Mouse (Mus musculus): ENCODE data around the gene Klc3. TPM values are rescaled to one million over a fixed set of nuclear protein-coding genes. Genes with fewer than 3 reads are reported as not detected.

Klc3 gene
- polyA plus RNA-seq, 1 experiment = 3.5 TPM

DNA sequence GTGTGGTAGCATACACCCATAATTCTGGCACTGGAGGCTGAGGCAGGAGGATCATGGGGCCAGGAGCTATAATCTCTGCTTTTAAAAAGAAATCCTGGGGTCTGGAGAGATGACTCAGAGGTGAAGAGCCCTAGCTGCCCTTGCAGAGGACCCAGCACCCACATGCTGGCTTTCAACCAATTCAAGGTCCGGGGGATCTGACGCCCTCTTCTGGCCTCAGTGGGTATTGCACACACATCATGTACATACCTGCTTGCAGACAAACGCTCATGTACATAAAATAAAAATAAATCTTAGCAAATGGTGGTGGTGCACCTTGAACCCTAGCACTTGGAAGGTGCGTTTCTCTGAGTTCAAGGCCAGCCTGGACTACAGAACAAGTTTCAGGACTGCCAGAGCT is 3.0 kb downstream of the Klc3 start:
- TF ChIP-seq POLR2A (IDR thresholded peaks at IDR 0.05; ENCODE audit: insufficient read length, low read depth) (no peak), CEBPB (IDR thresholded peaks at IDR 0.05; ENCODE audit: insufficient read depth, poor library complexity, severe bottlenecking) (no peak), TCF12 (IDR thresholded peaks at IDR 0.05; ENCODE audit: insufficient read depth, poor library complexity, severe bottlenecking) (no peak)
- no peaks in the 10 kb centered on the region for H3K36me3 ChIP-seq (ENCODE audit: control insufficient read depth, insufficient read depth)
- no peak overlapping the region for H3K4me3 ChIP-seq
- H3ac ChIP-seq (ENCODE audit: control insufficient read depth, insufficient read length) = no peak overlapping the region
- no peaks in the 10 kb centered on the region for H3K79me2 ChIP-seq (ENCODE audit: control insufficient read depth, insufficient read depth)
- peaks cover 17% of the 10 kb centered on the region for H3K27me3 ChIP-seq (ENCODE audit: control insufficient read depth, insufficient read depth, insufficient read length)
- H3K4me2 ChIP-seq (ENCODE audit: low read depth) = no peak overlapping the region

DNA sequence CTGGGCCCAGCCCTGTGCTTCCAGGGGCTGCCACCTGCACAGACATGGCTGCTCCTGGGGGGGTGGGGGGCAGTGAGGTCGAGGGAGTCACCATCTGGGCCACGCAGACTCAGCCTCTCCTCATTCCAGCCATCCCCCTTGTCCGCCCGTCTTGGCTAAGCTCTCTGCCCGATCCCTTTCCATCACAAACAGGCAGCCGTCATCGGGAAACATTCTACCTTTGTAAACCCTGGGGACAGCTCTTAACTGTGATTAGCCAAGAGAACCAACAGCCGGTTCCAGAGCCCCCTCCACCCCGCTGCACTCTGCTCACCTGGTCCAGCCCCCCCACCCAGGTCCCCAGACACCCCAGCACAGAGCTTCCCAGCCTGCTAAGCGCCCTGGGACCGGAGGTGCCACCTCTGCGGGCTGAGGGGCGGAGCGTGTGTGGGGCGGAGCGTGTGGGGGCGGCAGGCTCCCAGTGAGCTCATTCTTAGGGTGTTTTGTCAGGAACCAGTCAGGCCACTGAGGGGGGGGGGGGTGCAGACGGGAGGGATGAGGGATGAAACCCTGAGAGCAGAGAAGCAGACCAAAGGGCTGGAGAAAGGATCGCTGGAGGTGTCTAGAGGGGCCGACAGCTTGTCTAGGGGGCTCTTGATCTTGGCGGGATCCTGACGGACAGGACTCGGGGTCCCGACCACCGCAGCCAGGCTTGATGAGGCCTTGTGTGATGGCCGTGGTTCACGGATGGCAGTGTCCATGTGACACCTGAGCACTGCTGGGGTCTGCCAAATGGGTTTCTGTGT is 4.2 kb downstream of the Klc3 start:
- no peaks in the 10 kb centered on the region for H3K36me3 ChIP-seq (ENCODE audit: control insufficient read depth, insufficient read depth)
- H3K27me3 ChIP-seq (ENCODE audit: control insufficient read depth, insufficient read depth, insufficient read length) = peaks cover 17% of the 10 kb centered on the region
- peak overlapping the region; percentile 64 for H3K4me2 ChIP-seq (ENCODE audit: low read depth)
- H3ac ChIP-seq (ENCODE audit: control insufficient read depth, insufficient read length) = no peak overlapping the region
- no peaks in the 10 kb centered on the region for H3K79me2 ChIP-seq (ENCODE audit: control insufficient read depth, insufficient read depth)
- H3K4me3 ChIP-seq = no peak overlapping the region
- TF ChIP-seq MYOD1 (IDR thresholded peaks at IDR 0.05; ENCODE audit: control insufficient read depth in 1 of 3, insufficient read length in 2 of 3, low read depth in 2 of 3) (no peak), REST (IDR thresholded peaks at IDR 0.05; ENCODE audit: insufficient read depth, insufficient read length) (no peak), POLR2A (IDR thresholded peaks at IDR 0.05; ENCODE audit: insufficient read length, low read depth) (no peak), SRF (IDR thresholded peaks at IDR 0.05; ENCODE audit: control insufficient read depth, insufficient read length, low read depth) (no peak), TCF12 (IDR thresholded peaks at IDR 0.05; ENCODE audit: insufficient read depth, poor library complexity, severe bottlenecking) (no peak), E2F4 (IDR thresholded peaks at IDR 0.05; ENCODE audit: insufficient read depth) (no peak), POLR2AphosphoS2 (IDR thresholded peaks at IDR 0.05; ENCODE audit: insufficient read length, low read depth) (no peak), MAX (IDR thresholded peaks at IDR 0.05; ENCODE audit: low read depth) (no peak), CEBPB (IDR thresholded peaks at IDR 0.05; ENCODE audit: insufficient read depth, poor library complexity, severe bottlenecking) (no peak), MYOG (IDR thresholded peaks at IDR 0.05; ENCODE audit: control insufficient read depth in 1 of 3, insufficient read depth in 1 of 3, insufficient read length in 2 of 3, low read depth in 2 of 3) (no peak), USF1 (IDR thresholded peaks at IDR 0.05; ENCODE audit: low read depth) (no peak), TCF3 (IDR thresholded peaks at IDR 0.05; ENCODE audit: insufficient read length, low read depth) (no peak)

DNA sequence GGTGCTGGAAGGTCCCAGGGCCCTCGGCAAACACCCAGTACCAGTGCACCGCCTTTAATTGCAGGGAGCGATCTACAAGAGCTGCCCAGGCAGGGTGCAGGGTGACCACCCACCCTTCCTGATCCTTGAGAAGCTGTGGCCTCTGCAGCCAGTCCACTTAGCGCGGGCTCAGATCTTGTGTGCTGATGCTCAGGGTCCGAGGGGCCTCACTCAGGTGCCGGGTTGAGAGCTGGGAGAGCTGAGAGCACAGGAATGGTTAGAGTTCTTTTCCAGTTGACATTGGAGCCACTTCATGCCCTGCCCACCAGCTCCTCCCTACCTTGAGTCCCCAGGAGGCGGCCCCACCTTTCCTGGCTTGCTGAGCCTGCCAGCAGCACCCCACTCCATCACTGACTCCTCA is 9.4 kb downstream of the Klc3 start:
- Histone ChIP-seq H3K4me3 (no peak overlapping the region), H3ac (ENCODE audit: control insufficient read depth, insufficient read length) (no peak overlapping the region), H3K4me2 (ENCODE audit: low read depth) (no peak overlapping the region), H3K79me2 (ENCODE audit: control insufficient read depth, insufficient read depth) (no peaks in the 10 kb centered on the region), H3K36me3 (ENCODE audit: control insufficient read depth, insufficient read depth) (no peaks in the 10 kb centered on the region), H3K27me3 (ENCODE audit: control insufficient read depth, insufficient read depth, insufficient read length) (no peaks in the 10 kb centered on the region)
- no peak for TF ChIP-seq MYOD1 (IDR thresholded peaks at IDR 0.05; ENCODE audit: control insufficient read depth in 1 of 3, insufficient read length in 2 of 3, low read depth in 2 of 3)
- no peak for TF ChIP-seq USF1 (IDR thresholded peaks at IDR 0.05; ENCODE audit: low read depth)
- no peak for TF ChIP-seq MYOG (IDR thresholded peaks at IDR 0.05; ENCODE audit: control insufficient read depth in 1 of 3, insufficient read depth in 1 of 3, insufficient read length in 2 of 3, low read depth in 2 of 3)
- no peak for TF ChIP-seq E2F4 (IDR thresholded peaks at IDR 0.05; ENCODE audit: insufficient read depth)
- TF ChIP-seq POLR2AphosphoS2 (IDR thresholded peaks at IDR 0.05; ENCODE audit: insufficient read length, low read depth) = no peak
- no peak for TF ChIP-seq TCF12 (IDR thresholded peaks at IDR 0.05; ENCODE audit: insufficient read depth, poor library complexity, severe bottlenecking)
- TF ChIP-seq TCF3 (IDR thresholded peaks at IDR 0.05; ENCODE audit: insufficient read length, low read depth) = no peak
- no peak for TF ChIP-seq SRF (IDR thresholded peaks at IDR 0.05; ENCODE audit: control insufficient read depth, insufficient read length, low read depth)

DNA sequence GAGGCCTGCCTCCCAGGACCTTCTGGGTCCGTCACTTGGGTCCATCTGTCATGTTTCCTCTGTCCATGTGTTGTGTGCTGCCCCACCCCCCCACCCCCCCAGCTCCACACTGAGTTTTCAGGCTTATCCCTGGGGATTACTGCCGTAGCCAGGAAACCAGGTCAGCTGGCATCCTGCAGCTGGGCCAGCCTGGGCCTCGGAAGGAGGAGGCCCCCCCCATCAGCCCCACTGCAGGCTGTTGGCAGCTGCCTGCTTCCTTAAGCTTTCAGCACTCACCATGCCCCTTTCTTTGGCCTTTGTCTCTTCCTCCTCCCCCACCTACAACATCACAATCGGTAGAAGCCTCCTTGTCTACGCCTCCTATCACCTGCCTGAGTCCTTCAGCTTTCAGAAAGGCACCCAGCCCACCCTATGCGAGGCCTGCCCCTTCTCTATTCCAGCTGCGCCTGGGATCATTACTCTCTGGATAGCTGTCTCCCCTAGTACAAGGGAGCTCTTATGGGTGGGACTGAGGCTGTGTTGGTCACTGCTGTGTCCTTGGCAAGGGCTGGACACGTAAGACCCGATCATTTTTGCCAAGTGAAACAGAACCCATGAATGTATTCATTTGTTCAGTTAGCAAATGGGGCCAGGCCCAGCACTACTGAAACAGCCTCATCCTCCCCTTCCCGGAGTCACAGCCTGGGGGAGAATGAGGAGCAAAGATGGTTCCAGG is 15.0 kb downstream of the Klc3 start:
- Histone ChIP-seq H3K79me2 (ENCODE audit: control insufficient read depth, insufficient read depth) (no peaks in the 10 kb centered on the region), H3K4me2 (ENCODE audit: low read depth) (no peak overlapping the region), H3ac (ENCODE audit: control insufficient read depth, insufficient read length) (no peak overlapping the region), H3K4me3 (no peak overlapping the region), H3K36me3 (ENCODE audit: control insufficient read depth, insufficient read depth) (no peaks in the 10 kb centered on the region), H3K27me3 (ENCODE audit: control insufficient read depth, insufficient read depth, insufficient read length) (no peaks in the 10 kb centered on the region)
- TF ChIP-seq MYOG (IDR thresholded peaks at IDR 0.05; ENCODE audit: control insufficient read depth in 1 of 3, insufficient read depth in 1 of 3, insufficient read length in 2 of 3, low read depth in 2 of 3) = peak in 2 of 3 experiments; percentile 26 to 55
- no peak for TF ChIP-seq REST (IDR thresholded peaks at IDR 0.05; ENCODE audit: insufficient read depth, insufficient read length)

DNA sequence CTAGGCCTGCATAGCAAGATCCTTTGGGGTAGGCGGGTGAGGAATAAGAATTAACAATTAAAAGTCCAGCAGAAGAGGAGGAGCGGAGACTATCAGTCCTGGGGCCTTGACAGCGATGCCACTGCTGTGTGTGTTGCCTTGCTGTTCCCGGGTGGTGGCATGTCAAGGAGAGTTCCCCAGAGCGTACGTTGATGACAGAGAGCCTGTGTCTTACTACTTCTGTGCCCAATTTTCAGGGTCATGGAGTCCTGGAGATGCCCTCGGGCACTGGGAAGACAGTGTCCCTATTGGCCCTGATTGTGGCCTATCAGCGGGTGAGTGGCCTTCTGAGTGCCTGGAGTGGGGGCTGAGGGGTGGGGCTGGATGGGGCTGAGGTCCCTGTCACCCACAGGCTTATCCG is 20.2 kb downstream of the Klc3 start:
- H3K4me2 ChIP-seq (ENCODE audit: low read depth) = no peak overlapping the region
- H3K79me2 ChIP-seq (ENCODE audit: control insufficient read depth, insufficient read depth) = peaks cover 16% of the 10 kb centered on the region
- H3K36me3 ChIP-seq (ENCODE audit: control insufficient read depth, insufficient read depth) = no peaks in the 10 kb centered on the region
- no peak for TF ChIP-seq POLR2A (IDR thresholded peaks at IDR 0.05; ENCODE audit: insufficient read length, low read depth)
- TF ChIP-seq REST (IDR thresholded peaks at IDR 0.05; ENCODE audit: insufficient read depth, insufficient read length) = no peak
- no peak for TF ChIP-seq MYOG (IDR thresholded peaks at IDR 0.05; ENCODE audit: control insufficient read depth in 1 of 3, insufficient read depth in 1 of 3, insufficient read length in 2 of 3, low read depth in 2 of 3)
- no peak for TF ChIP-seq CEBPB (IDR thresholded peaks at IDR 0.05; ENCODE audit: insufficient read depth, poor library complexity, severe bottlenecking)
- no peak for TF ChIP-seq POLR2AphosphoS2 (IDR thresholded peaks at IDR 0.05; ENCODE audit: insufficient read length, low read depth)
- no peak for TF ChIP-seq TCF3 (IDR thresholded peaks at IDR 0.05; ENCODE audit: insufficient read length, low read depth)
- TF ChIP-seq MYOD1 (IDR thresholded peaks at IDR 0.05; ENCODE audit: control insufficient read depth in 1 of 3, insufficient read length in 2 of 3, low read depth in 2 of 3) = no peak
- TF ChIP-seq TCF12 (IDR thresholded peaks at IDR 0.05; ENCODE audit: insufficient read depth, poor library complexity, severe bottlenecking) = no peak
- TF ChIP-seq MAX (IDR thresholded peaks at IDR 0.05; ENCODE audit: low read depth) = no peak
- TF ChIP-seq E2F4 (IDR thresholded peaks at IDR 0.05; ENCODE audit: insufficient read depth) = no peak
- no peak for TF ChIP-seq USF1 (IDR thresholded peaks at IDR 0.05; ENCODE audit: low read depth)
- TF ChIP-seq SRF (IDR thresholded peaks at IDR 0.05; ENCODE audit: control insufficient read depth, insufficient read length, low read depth) = no peak
- H3K27me3 ChIP-seq (ENCODE audit: control insufficient read depth, insufficient read depth, insufficient read length) = no peaks in the 10 kb centered on the region
- H3ac ChIP-seq (ENCODE audit: control insufficient read depth, insufficient read length) = no peak overlapping the region
- peak overlapping the region; percentile 51 for H3K4me3 ChIP-seq
